Mouse (Mus musculus) thymus, adult 2 months (tissue): ENCODE results near the gene Smco4.

Source experiments
- CTCF ChIP-seq: fragments of 200-500 bp; IDR thresholded peaks from 2 replicates; pipeline ENCODE4 v1.5.1; 2012; ENCODE audit warnings: mild to moderate bottlenecking, control low read depth, low read length, moderate library complexity, borderline replicate concordance; ENCODE audit not compliant: control insufficient read depth, poor library complexity, insufficient read depth; ENCODE audit errors: extremely low read depth
- POLR2A ChIP-seq: fragments of 200-500 bp; IDR thresholded peaks from 2 replicates; pipeline ENCODE4 v1.6.1; 2012; ENCODE audit warnings: mild to moderate bottlenecking, low read length, control low read depth, moderate library complexity; ENCODE audit not compliant: control insufficient read depth, poor library complexity, insufficient read depth; ENCODE audit errors: extremely low read depth

GRCm38 (mm10) chr9:15522887-15523286 is 29.7 kb downstream of the Smco4 start:
- no peak for TF ChIP-seq CTCF
- TF ChIP-seq POLR2A: no peak
